15 mouse cellular contexts compared by ENCODE assay signal in genomic region chr6:93150531-93150930, GRCm38 (mm10).
DNase-seq lines count a peak whose midpoint lies in the region; ATAC-seq and TF ChIP-seq lines count a peak whose summit lies in the region.
"Had no signal": no experiment of that assay in that cellular context is flagged by ENCODE, and none has a peak within 500 bp of the region (broad histone marks: within the 10 kb centered on the region; RNA-seq: fewer than 3 reads in every experiment).

No protein-coding gene starts in this region.

- H3K9ac ChIP-seq in forebrain, postnatal 0 days = no peak overlapping the region
- H3K9ac ChIP-seq in forebrain, embryonic 12.5 days = no peak overlapping the region
- H3K9ac ChIP-seq: embryonic facial prominence, embryonic 13.5 days; hindbrain, embryonic 14.5 days; limb, embryonic 13.5 days had no signal

- WGBS in forebrain, postnatal 0 days = 31% methylated on average over 2 of the region's 2 CpGs
- 65% methylated on average over 2 of the region's 2 CpGs for WGBS in forebrain, embryonic 12.5 days

- H3K4me1 ChIP-seq in forebrain, postnatal 0 days (ENCODE audit: insufficient read depth) = no peaks in the 10 kb centered on the region
- H3K4me1 ChIP-seq in forebrain, embryonic 12.5 days = no peaks in the 10 kb centered on the region
- H3K4me1 ChIP-seq: embryonic facial prominence, embryonic 13.5 days; limb, embryonic 13.5 days had no signal

- TF ChIP-seq CTCF in forebrain, postnatal 0 days (IDR thresholded peaks at IDR 0.05; ENCODE audit: low read depth) = no peak

- no peak overlapping the region for H3K4me2 ChIP-seq in forebrain, postnatal 0 days (ENCODE audit: low read depth)
- no peak overlapping the region for H3K4me2 ChIP-seq in forebrain, embryonic 12.5 days
- H3K4me2 ChIP-seq: embryonic facial prominence, embryonic 13.5 days; hindbrain, embryonic 14.5 days; limb, embryonic 13.5 days had no signal

- DNase-seq in forebrain, postnatal 0 days = peak; percentile 16
- DNase-seq in kidney, postnatal 14 days = peak; percentile 40
- DNase-seq in kidney, postnatal 10 days = no peak
- peak; percentile 43 to 55 for DNase-seq in heart, postnatal 10 days
- peak; percentile 63 for DNase-seq in lung, postnatal 25 days (ENCODE audit: low spot score)
- DNase-seq in spleen, postnatal 36 days (ENCODE audit: low spot score in 2 of 2) = no peak
- no peak for DNase-seq in layer of hippocampus, adult 18-20 months (ENCODE audit: low spot score in 2 of 2)
- DNase-seq: B cell, adult 2 months; cerebellum, postnatal 36 days; layer of hippocampus, postnatal 36 days; thymus, postnatal 36 days had no signal

- no peaks in the 10 kb centered on the region for H3K9me3 ChIP-seq in forebrain, postnatal 0 days (ENCODE audit: low read length)
- no peaks in the 10 kb centered on the region for H3K9me3 ChIP-seq in forebrain, embryonic 12.5 days
- H3K9me3 ChIP-seq: embryonic facial prominence, embryonic 13.5 days; limb, embryonic 13.5 days had no signal

- intact Hi-C loops in heart, postnatal 10 days (cut with DNase I) = no loop called here

- no peaks in the 10 kb centered on the region for H3K36me3 ChIP-seq in forebrain, postnatal 0 days (ENCODE audit: insufficient read depth)
- H3K36me3 ChIP-seq in forebrain, embryonic 12.5 days (replicated peaks) = no peaks in the 10 kb centered on the region
- H3K36me3 ChIP-seq: embryonic facial prominence, embryonic 13.5 days; limb, embryonic 13.5 days had no signal

- no peak for ATAC-seq in forebrain, postnatal 0 days
- no peak for ATAC-seq in forebrain, embryonic 12.5 days (ENCODE audit: low FRiP score)

- H3K27ac ChIP-seq in forebrain, postnatal 0 days (ENCODE audit: low read depth, low read length) = no peak overlapping the region
- no peak overlapping the region for H3K27ac ChIP-seq in forebrain, embryonic 12.5 days
- H3K27ac ChIP-seq: embryonic facial prominence, embryonic 13.5 days; hindbrain, embryonic 14.5 days; limb, embryonic 13.5 days had no signal

- no peaks in the 10 kb centered on the region for H3K27me3 ChIP-seq in forebrain, postnatal 0 days (ENCODE audit: insufficient read depth, low read length)
- H3K27me3 ChIP-seq in forebrain, embryonic 12.5 days = no peaks in the 10 kb centered on the region
- H3K27me3 ChIP-seq: embryonic facial prominence, embryonic 13.5 days; limb, embryonic 13.5 days had no signal

- no peak overlapping the region for H3K4me3 ChIP-seq in forebrain, postnatal 0 days (ENCODE audit: low read depth, low read length)
- no peak overlapping the region for H3K4me3 ChIP-seq in forebrain, embryonic 12.5 days (replicated peaks)
- H3K4me3 ChIP-seq: embryonic facial prominence, embryonic 13.5 days; limb, embryonic 13.5 days had no signal

Comparison
In these comparisons a context has a peak if more than half of its experiments do, and no peak if none do; other contexts are left out.
1. DNase-seq: peak in forebrain, postnatal 0 days (single experiment), kidney, postnatal 14 days (single experiment), heart, postnatal 10 days (2 of 2) and lung, postnatal 25 days (single experiment); none in kidney, postnatal 10 days (single experiment), spleen, postnatal 36 days (0 of 2) and layer of hippocampus, adult 18-20 months (0 of 2).